Comparison of ENCODE assay signal across 10 mouse cellular contexts in genomic region chr11:65905487-65905886, GRCm38 (mm10).
A peak's percentile ranks its signal among the peaks of the same experiment; 100 is the strongest.
DNase-seq lines count a peak whose midpoint lies in the region; ATAC-seq and TF ChIP-seq lines count a peak whose summit lies in the region.
"Had no signal": no experiment of that assay in that cellular context is flagged by ENCODE, and none has a peak within 500 bp of the region (broad histone marks: within the 10 kb centered on the region; RNA-seq: fewer than 3 reads in every experiment).

No protein-coding gene starts in this region.

- H3K4me2 ChIP-seq in liver, embryonic 14.5 days (ENCODE audit: low read depth): no peak overlapping the region
- H3K4me2 ChIP-seq: limb, embryonic 13.5 days; neural tube, embryonic 12.5 days had no signal

- no peaks in the 10 kb centered on the region for H3K27me3 ChIP-seq in liver, embryonic 14.5 days (ENCODE audit: control insufficient read depth, insufficient read depth, low read length)
- H3K27me3 ChIP-seq: limb, embryonic 13.5 days; neural tube, embryonic 12.5 days had no signal

- no peak for TF ChIP-seq EP300 in liver, embryonic 14.5 days (IDR thresholded peaks at IDR 0.05; ENCODE audit: low read depth)

- TF ChIP-seq CTCF in liver, embryonic 14.5 days (IDR thresholded peaks at IDR 0.05; ENCODE audit: low read depth): 0 out of 2 replicates have a peak, but pooled peaks have one; percentile 3
- TF ChIP-seq CTCF in layer of hippocampus, adult 2 months (conservative IDR thresholded peaks at IDR 0.05): peak; percentile 75

- peak; percentile 5 for DNase-seq in cerebellum, adult 9-10 months
- DNase-seq in cerebellum, postnatal 36 days: no peak
- no peak for DNase-seq in liver, embryonic 14.5 days (ENCODE audit: low read depth in 3 of 3, low spot score in 3 of 3)
- no peak for DNase-seq in liver
- peak; percentile 74 to 79 for DNase-seq in layer of hippocampus, adult 2 months (ENCODE audit: low spot score in 2 of 2)
- peak; percentile 45 for DNase-seq in right cerebral cortex, postnatal 14 days
- DNase-seq in spleen, postnatal 10 days (ENCODE audit: low spot score in 2 of 2): no peak

- H3K4me3 ChIP-seq in liver, embryonic 14.5 days (ENCODE audit: insufficient read depth in 1 of 2, low read depth in 2 of 2, low read length in 2 of 2): no peak overlapping the region
- H3K4me3 ChIP-seq in layer of hippocampus, adult 2 months: no peak overlapping the region
- H3K4me3 ChIP-seq: limb, embryonic 13.5 days; neural tube, embryonic 12.5 days had no signal

- H3K4me1 ChIP-seq in liver, embryonic 14.5 days (replicated peaks; ENCODE audit: control insufficient read depth in 2 of 2, insufficient read depth in 2 of 2, low read length in 1 of 2): no peaks in the 10 kb centered on the region
- H3K4me1 ChIP-seq: limb, embryonic 13.5 days; neural tube, embryonic 12.5 days had no signal

- no peaks in the 10 kb centered on the region for H3K36me3 ChIP-seq in liver, embryonic 14.5 days (replicated peaks; ENCODE audit: control insufficient read depth, insufficient read depth, low read depth)
- H3K36me3 ChIP-seq: limb, embryonic 13.5 days; neural tube, embryonic 12.5 days had no signal

- H3K27ac ChIP-seq in liver, embryonic 14.5 days: no peak overlapping the region
- no peak overlapping the region for H3K27ac ChIP-seq in layer of hippocampus, adult 2 months
- H3K27ac ChIP-seq: limb, embryonic 13.5 days; neural tube, embryonic 12.5 days had no signal

- no peaks in the 10 kb centered on the region for H3K9me3 ChIP-seq in liver, embryonic 14.5 days (ENCODE audit: control insufficient read depth, low read length)
- H3K9me3 ChIP-seq: limb, embryonic 13.5 days; neural tube, embryonic 12.5 days had no signal

- no peak overlapping the region for H3K9ac ChIP-seq in liver, embryonic 14.5 days (replicated peaks)
- H3K9ac ChIP-seq: limb, embryonic 13.5 days; neural tube, embryonic 12.5 days had no signal

- WGBS in liver, embryonic 14.5 days (ENCODE audit: insufficient replicate concordance): 42% methylated on average over 2 of the region's 2 CpGs

- no peak for ATAC-seq in liver, embryonic 14.5 days (ENCODE audit: insufficient read depth)
- ATAC-seq in megakaryocyte, adult 5-6 weeks (ENCODE audit: poor library complexity, severe bottlenecking): no peak

Comparison
In these comparisons a context has a peak if more than half of its experiments do, and no peak if none do; other contexts are left out.
1. DNase-seq: peak in cerebellum, adult 9-10 months (single experiment), layer of hippocampus, adult 2 months (2 of 2) and right cerebral cortex, postnatal 14 days (single experiment); none in cerebellum, postnatal 36 days (0 of 2), liver, embryonic 14.5 days (0 of 3), liver (single experiment) and spleen, postnatal 10 days (0 of 2).